Mouse (Mus musculus) CD4-positive, CD25-positive, alpha-beta regulatory T cell, adult 4 months (primary cell): ENCODE measurements around the gene Aadat. TPM values are rescaled to one million over a fixed set of nuclear protein-coding genes. Genes with fewer than 3 reads are reported as not detected.
"Not testable (repeated sequence)": the region's sequence is repeated elsewhere in the genome, so short reads cannot be mapped to it uniquely, and the experiment has no call there.

Source experiments
- ATAC-seq: one replicate; pipeline ENCODE4 v1.8.0; 2017
- polyA plus RNA-seq, 2 experiments: library from polyadenylated mRNA; unstranded; fragments of 100-300 nt; shearing (Covaris generic); gene quantifications; one replicate each; pipeline ENCODE4 v1.2.1; 2017

Aadat gene
- polyA plus RNA-seq = not detected

DNA sequence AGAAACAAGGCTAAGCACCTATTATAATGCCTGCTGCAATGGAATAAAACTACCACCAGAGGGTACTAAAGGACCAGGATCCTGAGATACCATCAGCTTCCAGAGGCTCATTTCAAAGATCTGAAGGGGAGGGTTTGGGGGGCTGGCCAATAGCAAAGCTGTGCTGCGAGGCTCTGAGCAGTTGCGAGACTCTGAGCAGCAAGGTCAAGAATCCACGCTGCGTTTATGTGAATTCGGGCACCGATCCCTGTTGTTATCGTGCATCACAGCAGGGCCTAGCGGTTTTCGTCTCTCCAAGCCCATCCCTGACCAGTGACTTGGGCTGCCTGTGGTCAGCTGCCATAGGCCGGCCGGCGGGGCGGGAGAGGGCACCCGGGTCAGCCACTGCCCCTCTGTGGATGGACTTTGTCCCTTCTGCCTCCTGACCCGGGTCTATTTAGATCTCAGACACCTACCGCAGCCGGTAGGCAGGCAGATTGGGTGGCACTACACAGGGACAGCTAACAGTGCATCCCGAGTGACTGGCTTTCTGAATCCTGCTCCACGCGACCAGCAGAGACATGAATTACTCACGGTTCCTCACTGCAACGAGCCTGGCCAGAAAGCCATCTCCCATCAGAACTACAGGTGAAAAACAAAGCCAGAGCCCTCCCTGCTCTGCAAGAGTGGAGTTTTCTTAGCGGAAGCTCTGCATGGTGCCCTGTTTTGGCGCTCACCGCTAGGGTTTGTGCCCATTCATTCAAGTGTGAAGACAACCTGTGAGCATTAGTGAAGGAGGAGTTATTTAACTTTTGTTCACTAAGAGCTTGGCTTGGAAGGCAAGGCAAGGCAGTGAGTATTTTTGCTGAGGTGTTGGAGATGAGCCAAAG lies at the start of gene Aadat:
Gene Aadat (plus strand): TSS at position 280 of the 869 bp plus-strand sequence.
- ATAC-seq = no peak

DNA sequence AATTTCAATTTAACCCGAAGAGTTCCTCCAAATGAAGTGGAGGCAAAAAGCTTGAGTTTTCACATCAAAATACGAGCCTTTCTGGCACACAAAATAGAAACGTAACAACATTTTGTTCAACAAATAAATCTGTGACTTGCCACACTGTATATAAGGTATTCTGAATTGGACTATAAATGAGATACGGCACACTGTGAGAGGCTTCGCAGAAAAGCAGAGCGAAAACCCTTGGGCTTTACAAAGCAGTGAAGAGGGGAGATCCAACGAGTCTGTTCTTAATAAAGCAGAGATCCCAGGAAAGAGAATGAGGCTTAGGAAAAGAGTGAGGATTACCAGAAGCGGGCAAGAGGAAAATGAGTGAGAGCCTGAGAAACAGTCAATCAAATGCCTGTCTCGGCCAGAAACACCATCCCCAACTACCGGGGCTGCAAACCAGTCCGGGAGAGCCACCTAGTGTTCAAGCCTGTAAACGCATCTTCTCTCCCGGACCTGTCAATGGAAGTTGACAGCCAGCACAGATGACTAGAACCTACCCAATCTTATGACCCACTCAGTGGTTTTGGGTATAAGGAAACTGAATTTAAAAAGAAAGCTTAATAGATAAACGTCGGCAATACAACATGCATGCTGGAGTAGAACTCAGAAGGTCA lies 38.9 kb upstream of the Aadat start:
- no peak for ATAC-seq

DNA sequence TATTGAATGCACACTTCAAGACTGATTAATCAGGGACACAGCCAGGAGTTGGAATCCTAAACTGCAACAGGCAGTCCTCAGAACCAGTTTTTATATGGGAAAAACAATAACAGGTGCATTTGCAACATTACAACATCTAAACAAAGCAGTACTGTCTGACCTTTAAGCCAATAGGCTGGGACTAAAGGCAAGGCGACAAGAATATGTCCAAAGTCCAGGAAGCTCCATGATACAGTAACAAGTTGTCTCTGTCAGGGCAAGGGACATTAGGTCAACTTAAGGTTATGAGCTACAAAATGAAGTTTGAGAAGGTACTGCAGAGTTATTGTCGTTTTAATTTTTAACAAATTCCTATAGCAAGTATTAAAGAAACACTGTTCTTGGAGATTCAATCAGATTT lies 15.6 kb upstream of the Aadat start:
- ATAC-seq = no peak

DNA sequence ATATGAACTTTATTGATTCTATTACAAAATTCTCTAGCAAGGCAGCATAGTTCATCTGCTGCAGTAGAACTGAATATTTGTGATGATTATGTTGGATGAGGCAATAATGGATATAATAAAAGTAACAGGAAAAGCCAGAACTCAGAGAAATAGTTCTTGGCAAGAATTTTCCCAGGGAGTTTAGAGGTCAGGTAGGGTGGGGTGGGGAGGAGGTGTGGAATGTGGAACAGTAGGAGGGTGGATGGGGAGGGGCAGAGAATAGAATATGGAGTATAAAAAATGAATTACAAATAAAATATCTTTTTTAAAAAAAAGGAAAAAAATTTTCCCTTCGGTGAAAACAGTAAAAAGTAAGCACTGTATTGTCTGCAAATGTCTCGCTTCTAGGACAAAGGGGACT lies 13.9 kb upstream of the Aadat start:
- ATAC-seq = no peak

DNA sequence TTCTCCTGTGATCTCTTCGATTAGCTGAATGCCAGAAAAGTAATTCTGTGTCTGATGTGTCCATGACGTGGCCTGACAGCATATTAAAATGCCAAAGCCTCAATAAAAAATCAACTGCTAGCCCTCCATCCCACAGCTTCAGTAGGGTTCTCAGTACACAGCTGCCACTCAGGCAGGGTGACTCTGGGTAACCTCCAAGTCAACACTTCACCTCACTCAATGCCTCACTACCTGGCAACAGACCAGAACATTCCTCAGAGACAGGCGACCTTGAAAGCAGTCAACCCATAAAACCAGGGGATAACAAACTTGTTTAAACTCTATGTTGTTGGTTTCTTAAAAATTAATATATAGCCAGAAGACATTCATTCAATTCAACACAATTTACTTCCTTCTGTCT lies 13.3 kb upstream of the Aadat start:
- ATAC-seq = no peak

DNA sequence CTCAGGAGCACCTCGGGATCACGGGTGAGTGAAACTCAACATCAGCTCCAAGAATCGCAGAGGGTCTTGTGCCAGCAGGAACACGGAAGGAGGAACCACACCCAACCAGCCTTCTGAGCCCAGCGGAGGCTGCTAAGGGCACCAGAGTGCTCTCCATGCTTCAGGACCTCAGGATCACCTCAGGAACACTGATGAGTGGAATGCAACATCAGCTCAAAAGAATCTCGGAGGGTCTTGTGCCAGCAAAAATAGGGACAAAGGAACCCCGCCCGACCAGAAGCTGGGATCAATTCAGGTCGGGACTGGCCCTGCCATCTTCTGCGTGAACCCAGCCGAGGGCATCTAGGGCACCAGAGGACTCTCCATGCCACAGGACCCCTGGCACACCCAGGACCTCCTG lies 11.1 kb upstream of the Aadat start:
- ATAC-seq = no peak

DNA sequence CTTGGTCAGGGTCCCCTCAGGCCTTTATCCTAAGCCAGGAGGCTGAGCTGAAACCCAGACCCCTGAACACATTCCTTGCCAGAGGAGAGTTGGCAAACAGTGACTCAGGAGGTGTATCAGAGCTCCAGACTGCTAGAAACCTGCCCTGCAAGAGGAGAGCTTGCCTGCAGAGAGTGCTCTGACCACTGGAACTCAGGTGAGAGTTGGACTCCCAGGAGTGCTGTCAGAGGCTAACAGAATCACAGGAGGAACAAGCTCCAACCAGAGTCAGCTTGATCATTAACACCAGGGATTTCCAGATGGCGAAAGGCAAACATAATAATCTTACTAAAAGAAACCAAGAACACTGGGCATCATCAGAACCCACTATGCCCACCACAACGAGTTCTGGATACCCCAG lies 10.7 kb upstream of the Aadat start:
- ATAC-seq = not testable (repeated sequence)

DNA sequence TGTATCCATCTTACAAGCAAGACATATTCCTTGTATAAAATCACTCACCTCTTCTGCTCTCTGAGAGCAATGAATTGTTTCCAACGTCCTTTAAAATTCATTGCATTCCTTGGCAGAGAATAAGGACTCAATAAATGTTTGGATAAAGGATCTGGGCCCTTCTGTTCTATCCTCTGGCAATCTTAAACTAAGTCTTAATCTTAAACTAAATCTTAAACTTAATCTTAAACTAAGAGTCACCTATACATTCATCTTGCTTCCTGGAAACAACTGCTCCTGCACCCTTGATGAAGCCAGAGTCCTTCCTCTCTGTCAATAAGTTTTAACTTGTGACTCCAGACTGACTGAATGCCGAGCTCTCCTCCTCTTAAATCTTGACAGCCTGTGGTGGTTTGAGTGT lies 2.6 kb upstream of the Aadat start, which contains the start of gene Gm10283:
Gene Gm10283 (minus strand): TSS at position 101 of the 400 bp plus-strand sequence.
- ATAC-seq = no peak

DNA sequence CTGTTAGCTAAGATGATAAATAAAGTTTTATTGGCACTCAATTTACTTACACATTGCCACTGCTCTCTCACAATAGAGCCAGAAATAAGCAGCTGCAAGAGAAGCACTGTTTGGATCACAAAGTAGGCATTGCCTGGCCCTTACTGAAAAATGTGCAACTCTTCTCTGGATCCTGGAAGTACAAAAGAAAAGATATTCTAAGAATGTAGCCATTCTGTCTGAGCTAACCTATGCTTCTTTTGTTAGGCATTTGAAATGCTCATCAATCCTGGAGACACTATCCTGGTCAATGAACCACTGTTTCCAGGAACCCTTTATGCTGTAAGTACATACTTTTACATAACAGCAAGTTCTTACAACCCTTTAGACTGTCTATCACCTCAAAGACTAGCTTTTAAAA lies 12.6 kb downstream of the Aadat start:
- no peak for ATAC-seq

DNA sequence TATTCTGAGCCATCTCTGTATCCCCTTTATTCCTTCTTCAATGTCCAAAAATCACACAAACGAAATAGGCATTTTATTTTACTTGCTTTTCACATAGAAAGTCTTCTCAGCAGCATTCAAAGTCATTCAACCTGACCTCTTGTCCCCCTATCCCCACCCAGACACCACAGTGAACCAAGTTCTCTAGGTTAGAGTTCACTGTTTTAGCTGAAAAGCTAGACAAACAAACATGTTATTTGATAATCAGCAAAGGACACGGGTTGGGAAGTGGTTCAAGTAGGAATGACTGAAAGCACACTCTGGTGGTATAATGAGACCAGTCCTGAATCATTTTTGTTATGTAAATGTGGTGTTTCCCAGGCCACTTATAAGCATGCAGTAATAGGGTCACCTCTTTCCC lies 29.2 kb downstream of the Aadat start:
- no peak for ATAC-seq

DNA sequence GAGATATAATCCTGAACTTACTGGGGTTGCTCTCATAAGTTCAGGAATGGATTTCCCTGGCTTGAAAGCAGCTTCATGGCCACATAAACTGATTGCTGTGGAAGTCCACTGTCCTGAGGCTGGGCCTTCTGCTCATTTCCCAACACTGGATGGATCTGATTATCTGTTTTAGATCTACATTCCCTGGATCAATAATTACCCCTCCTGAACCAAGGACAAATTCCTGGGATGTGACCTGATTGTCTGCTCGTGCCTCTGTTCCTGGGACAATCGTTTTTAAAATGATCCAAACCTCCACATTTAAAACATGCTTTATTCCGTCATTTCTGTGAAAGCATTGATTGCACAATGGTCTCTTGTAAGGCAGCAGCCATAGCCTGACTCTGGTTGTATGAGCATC lies 61.1 kb downstream of the Aadat start:
- no peak for ATAC-seq

DNA sequence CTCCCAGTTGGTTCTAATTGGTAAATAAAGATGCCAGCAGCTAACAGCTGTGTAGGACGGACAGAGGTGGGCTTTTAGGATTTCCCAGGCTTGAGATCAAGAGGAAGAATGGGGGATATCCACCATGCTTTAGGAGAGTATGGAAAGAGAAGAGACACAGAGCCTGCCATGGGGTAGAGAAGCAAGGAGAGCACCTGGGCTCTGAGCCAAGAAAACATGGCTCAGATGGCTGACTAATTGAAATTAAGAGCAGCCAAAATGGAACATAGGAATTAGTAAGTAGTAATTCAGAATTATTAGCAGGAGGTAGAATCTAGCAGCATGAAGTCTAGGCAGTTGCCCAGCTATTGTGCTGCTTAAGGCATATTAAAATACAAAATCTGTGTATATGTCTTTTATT lies 71.5 kb downstream of the Aadat start:
- no peak for ATAC-seq

DNA sequence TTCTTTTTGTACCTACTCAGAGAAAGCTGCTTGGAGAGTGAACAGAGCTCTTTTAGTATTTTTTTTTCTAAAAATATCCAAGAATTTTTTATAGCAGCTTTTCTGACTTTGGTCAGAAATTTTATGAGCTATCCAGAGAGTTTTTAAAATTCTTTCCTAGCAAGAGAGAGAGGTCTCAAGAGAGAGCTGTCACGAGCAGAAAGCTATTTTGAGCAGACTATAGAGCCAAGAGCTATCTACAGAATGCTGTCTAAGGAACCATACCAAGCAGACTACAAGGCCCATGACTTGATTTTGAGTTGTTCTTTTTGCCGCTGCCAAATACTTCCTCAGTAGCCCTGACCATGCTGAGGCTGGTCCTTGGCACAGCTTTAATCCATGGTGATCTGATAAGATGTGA lies 77.6 kb downstream of the Aadat start:
- ATAC-seq = no peak

DNA sequence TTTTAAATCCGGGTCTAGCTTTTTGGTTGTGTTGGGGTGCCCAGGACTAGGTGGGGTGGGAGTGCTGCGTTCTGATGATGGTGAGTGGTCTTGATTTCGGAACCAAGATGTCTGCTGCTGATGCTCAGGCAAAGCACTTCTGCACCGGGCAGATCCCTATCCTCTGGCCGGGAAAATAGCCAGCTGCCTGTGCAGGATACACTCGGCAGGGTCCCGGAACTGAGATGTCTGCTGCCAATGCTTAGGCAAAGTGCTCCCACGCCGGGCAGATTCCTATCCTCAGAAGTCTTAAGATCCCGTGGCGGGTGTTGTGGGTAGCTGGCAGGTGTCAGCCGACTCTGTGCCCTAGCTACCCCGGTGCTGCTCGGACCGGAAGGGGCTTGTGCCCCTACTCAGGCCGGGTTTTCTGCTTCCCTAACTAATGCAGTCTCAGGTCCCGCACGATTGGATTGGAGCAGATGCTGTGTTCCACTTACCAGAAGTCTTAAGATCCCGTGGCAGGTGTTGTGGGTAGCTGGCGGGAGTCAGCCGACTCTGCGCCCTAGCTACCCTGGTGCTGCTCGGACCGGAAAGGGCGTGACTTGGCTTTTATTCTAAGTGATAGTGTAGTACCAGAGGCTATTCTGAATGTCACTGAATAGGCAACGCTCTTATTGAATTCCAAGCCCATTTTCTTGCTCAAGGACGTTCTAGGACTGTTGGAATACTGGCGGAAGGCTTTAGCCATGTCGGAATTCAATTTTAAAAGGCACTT lies 85.8 kb downstream of the Aadat start:
- ATAC-seq = not testable (repeated sequence)

DNA sequence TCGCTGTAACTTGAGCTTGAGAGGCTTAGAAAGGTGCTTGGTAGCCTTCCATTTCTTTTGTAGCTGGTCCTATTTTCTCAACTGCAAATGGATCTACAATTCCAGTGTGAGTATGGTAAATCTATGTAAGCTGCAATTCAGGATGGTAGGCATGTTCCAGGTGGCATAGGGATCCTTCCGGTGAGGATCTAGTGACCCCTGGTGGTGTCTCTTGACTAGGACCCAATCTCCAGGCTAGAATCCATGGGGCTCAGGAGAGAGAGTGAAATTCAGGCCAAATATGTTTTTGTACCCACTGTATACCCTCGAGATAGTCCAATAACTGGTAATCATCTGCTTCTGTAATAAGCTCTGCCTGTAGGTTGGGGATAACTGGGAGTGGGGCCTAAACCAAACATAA lies 89.0 kb downstream of the Aadat start:
- no peak for ATAC-seq

Other genes starting within 250 kb of the Aadat start
- not detected for gene Gm10283, start 2.7 kb upstream of the Aadat start, polyA plus RNA-seq
- not detected for gene Mfap3l, start 126.9 kb downstream of the Aadat start, polyA plus RNA-seq